Mouse (Mus musculus) small intestine, adult 2 months (tissue): Measurements from ENCODE around the gene Slc25a25. TPM values are rescaled to one million over a fixed set of nuclear protein-coding genes. Genes with fewer than 3 reads are reported as not detected.
A peak's percentile ranks its signal among the peaks of the same experiment; 100 is the strongest.
"Not testable (repeated sequence)": the region's sequence is repeated elsewhere in the genome, so short reads cannot be mapped to it uniquely, and the experiment has no call there.

ENCODE experiments used
- H3K27ac ChIP-seq: fragments of 200-500 bp; 2 replicates; pipeline ENCODE4 v1.5.1; 2012; ENCODE audit warnings: low read depth, low read length, control low read depth, inconsistent platforms; ENCODE audit not compliant: insufficient read depth
- H3K27me3 ChIP-seq: fragments of 200-500 bp; 2 replicates; pipeline ENCODE4 v1.6.1; 2012; ENCODE audit warnings: mild to moderate bottlenecking, moderate library complexity, low read length, inconsistent platforms; ENCODE audit not compliant: control insufficient read depth, insufficient read depth
- H3K36me3 ChIP-seq: fragments of 200-500 bp; 2 replicates; pipeline ENCODE4 v1.6.1; 2012; ENCODE audit warnings: mild to moderate bottlenecking, low read length, control low read depth, inconsistent platforms; ENCODE audit not compliant: control insufficient read depth, insufficient read depth
- H3K4me1 ChIP-seq: fragments of 200-500 bp; 2 replicates; pipeline ENCODE4 v1.6.1; 2012; ENCODE audit warnings: low read length, inconsistent platforms, mixed read lengths; ENCODE audit not compliant: control insufficient read depth, insufficient read depth, insufficient read length
- H3K4me3 ChIP-seq: fragments of 200-500 bp; 2 replicates; pipeline ENCODE4 v1.5.1; 2012; ENCODE audit warnings: low read depth, mild to moderate bottlenecking, control low read depth, inconsistent platforms, low read length, moderate library complexity
- CTCF ChIP-seq: fragments of 200-500 bp; IDR thresholded peaks from 2 replicates; pipeline ENCODE4 v1.5.1; 2012; ENCODE audit warnings: low read depth, mild to moderate bottlenecking, control low read depth, inconsistent platforms, low read length, moderate library complexity, mixed read lengths; ENCODE audit not compliant: insufficient replicate concordance, insufficient read length; ENCODE audit errors: extremely low read depth
- POLR2A ChIP-seq: fragments of 200-500 bp; IDR thresholded peaks from 2 replicates; pipeline ENCODE4 v1.6.1; 2012; ENCODE audit warnings: low read depth, mild to moderate bottlenecking, control low read depth, inconsistent platforms, low read length, moderate library complexity
- WGBS: fragments of 180-500 bp; shearing (Covaris S2); methylation state at CpG from one replicate; pipeline ENCODE4 v1.1.7; 2018; 5-methylcytosine and 5-hydroxymethylcytosine counted together
- polyA plus RNA-seq: library from polyadenylated mRNA; depleted of rRNA; stranded (reverse); fragments of >200 nt; gene quantifications from 2 replicates; pipeline ENCODE4 v1.2.3, GENCODE M21; 2012

Gene Slc25a25
- polyA plus RNA-seq, 1 experiment, result 27.0 TPM

GRCm38 (mm10) chr2:32483179-32483875, 32.1 kb upstream of the Slc25a25 start:
- WGBS, result 76% methylated on average over 9 of the region's 9 CpGs
- H3K27me3 ChIP-seq, result no peaks in the 10 kb centered on the region
- TF ChIP-seq POLR2A (no peak), CTCF (peak; percentile 48; the same call in 1 of the 2 replicates)
- no peak overlapping the region for H3K27ac ChIP-seq
- no peak overlapping the region for H3K4me3 ChIP-seq
- peaks cover 20% of the 10 kb centered on the region for H3K4me1 ChIP-seq
- H3K36me3 ChIP-seq, result no peaks in the 10 kb centered on the region

DNA sequence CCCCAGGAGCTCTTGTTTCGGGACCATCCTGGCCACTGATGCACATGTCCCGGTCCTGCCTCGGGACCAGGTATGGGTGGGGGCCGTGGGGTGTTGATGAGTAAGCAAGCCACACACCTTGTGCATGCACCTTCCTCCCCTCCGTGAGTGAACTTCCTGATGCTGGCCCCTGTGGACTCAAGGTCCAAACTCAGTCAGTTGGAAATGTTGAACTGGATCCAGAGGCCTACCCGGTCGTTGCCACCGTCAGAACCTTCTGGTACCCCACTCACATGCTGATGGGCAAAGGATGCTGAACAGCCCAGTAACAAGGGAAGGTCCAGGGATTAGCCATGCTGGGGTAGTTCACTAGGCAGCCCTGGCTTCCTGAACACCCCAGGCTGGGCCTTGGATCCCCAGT, 31.1 kb upstream of the Slc25a25 start:
- peak overlapping the region; percentile 68 for H3K27ac ChIP-seq
- TF ChIP-seq CTCF (no peak), POLR2A (no peak)

DNA sequence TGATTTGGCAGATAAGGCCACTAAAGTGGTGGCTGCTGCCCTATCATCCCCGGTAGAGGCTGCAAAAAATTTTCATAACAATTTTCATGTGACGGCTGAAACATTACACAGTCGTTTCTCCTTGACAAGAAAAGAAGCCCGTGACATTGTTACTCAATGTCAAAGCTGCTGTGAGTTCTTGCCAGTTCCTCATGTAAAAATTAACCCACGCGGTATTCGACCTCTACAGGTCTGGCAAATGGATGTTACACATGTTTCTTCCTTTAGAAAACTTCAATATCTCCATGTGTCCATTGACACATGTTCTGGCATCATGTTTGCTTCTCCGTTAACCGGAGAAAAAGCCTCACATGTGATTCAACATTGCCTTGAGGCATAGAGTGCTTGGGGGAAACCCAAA, 24.1 kb upstream of the Slc25a25 start:
- not testable (repeated sequence) for H3K27me3 ChIP-seq, H3K36me3 ChIP-seq, H3K27ac ChIP-seq, H3K4me3 ChIP-seq, H3K4me1 ChIP-seq
- 97% methylated on average over 6 of the region's 9 CpGs for WGBS

More for the DNA sequence above, 31.1 kb upstream of the Slc25a25 start:
- Histone ChIP-seq H3K4me3 (no peak overlapping the region), H3K4me1 (peaks cover 20% of the 10 kb centered on the region), H3K36me3 (no peaks in the 10 kb centered on the region), H3K27me3 (no peaks in the 10 kb centered on the region)
- 54% methylated on average over 8 of the region's 8 CpGs for WGBS

DNA sequence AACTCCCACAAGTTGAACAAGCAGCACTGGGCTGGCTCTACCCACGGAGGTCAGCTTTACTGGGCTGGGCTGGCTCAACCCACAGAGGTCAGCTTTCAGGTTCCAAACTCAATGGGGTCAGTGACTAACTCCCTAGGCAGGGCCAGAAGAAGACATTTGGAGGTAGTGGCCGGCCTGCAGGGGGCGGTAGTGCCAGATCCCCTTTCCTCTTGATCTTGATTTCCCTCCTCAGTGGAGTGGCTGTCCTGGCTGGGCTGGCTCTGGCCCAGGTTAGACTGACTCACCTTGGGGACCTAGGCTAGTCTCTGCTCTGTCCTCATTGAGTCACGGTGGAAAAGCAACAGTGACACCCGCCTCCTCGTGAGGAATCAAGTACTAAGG, 20.4 kb upstream of the Slc25a25 start:
- no peak overlapping the region for H3K4me3 ChIP-seq
- H3K4me1 ChIP-seq, result peaks cover 23% of the 10 kb centered on the region
- 25% methylated on average over 6 of the region's 6 CpGs for WGBS
- TF ChIP-seq CTCF (peak; percentile 76), POLR2A (peak; percentile 16; the same call in 1 of the 2 replicates)
- H3K27me3 ChIP-seq, result no peaks in the 10 kb centered on the region
- peak overlapping the region; percentile 99 for H3K27ac ChIP-seq
- no peaks in the 10 kb centered on the region for H3K36me3 ChIP-seq

GRCm38 (mm10) chr2:32471001-32471680, 19.9 kb upstream of the Slc25a25 start:
- peak overlapping the region; percentile 99 for H3K27ac ChIP-seq
- 28% methylated on average over 6 of the region's 6 CpGs for WGBS
- H3K4me1 ChIP-seq, result peaks cover 23% of the 10 kb centered on the region
- H3K27me3 ChIP-seq, result no peaks in the 10 kb centered on the region
- no peak overlapping the region for H3K4me3 ChIP-seq
- TF ChIP-seq CTCF, result no peak
- TF ChIP-seq POLR2A, result no peak
- H3K36me3 ChIP-seq, result no peaks in the 10 kb centered on the region

DNA sequence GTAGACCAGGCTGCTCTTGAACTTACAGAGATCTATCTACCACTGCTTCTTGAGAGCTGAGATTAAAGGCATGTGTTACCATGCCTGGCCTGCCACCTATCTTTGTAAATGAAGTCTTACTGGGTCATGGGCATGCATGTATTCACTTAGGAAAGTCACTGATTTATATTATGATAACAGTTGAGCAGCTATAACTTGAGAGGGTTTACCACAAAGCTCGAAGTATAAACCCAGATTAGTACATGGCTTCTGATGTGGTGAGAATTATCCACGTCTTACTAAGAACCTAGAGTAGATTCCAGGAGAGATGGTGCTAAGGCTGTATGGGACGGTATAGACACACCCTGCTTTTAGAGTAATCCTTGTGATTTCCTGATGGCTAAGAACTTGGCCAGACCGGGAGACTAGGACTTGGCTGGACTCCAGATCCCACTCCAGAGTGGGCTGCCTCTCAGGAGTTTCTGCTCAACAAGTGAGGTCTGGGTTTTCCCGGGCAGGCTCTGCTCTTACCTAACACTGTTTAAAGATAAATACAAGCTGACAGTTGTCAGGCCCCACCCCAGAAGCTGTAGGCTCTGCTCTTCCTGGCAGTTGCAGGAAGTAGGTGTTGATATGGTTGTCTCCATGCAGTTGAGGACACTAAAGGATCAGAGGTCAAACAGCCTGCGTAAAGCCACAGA, 13.1 kb upstream of the Slc25a25 start:
- Histone ChIP-seq H3K36me3 (no peaks in the 10 kb centered on the region), H3K4me3 (no peak overlapping the region), H3K27ac (peak overlapping the region; percentile 86), H3K27me3 (no peaks in the 10 kb centered on the region), H3K4me1 (peaks cover 20% of the 10 kb centered on the region; the same call in 1 of the 2 replicates)
- peak; percentile 18; the same call in 1 of the 2 replicates for TF ChIP-seq POLR2A
- TF ChIP-seq CTCF, result no peak
- WGBS, result 12% methylated on average over 6 of the region's 6 CpGs

- H3K4me1 ChIP-seq, result peaks cover 19% of the 10 kb centered on the region; the same call in 1 of the 2 replicates
- no peaks in the 10 kb centered on the region for H3K36me3 ChIP-seq
- H3K27me3 ChIP-seq, result no peaks in the 10 kb centered on the region
- TF ChIP-seq CTCF (no peak), POLR2A (no peak)
- no peak overlapping the region for H3K4me3 ChIP-seq
- WGBS, result 56% methylated on average over 2 of the region's 2 CpGs
- H3K27ac ChIP-seq, result peak overlapping the region; percentile 86
These were observed 12.5 kb upstream of the Slc25a25 start for GRCm38 (mm10) chr2:32463773-32464172.
